Mouse (Mus musculus) stomach, embryonic 15.5 days (tissue): ENCODE measurements around the gene Mgst3. TPM values are rescaled to one million over a fixed set of nuclear protein-coding genes. Genes with fewer than 3 reads are reported as not detected.
"Not testable (repeated sequence)": the region's sequence is repeated elsewhere in the genome, so short reads cannot be mapped to it uniquely, and the experiment has no call there.

Experiments used
- ATAC-seq: fragments of 200-750 bp; cut with Nextera tagmentation; 2 replicates; pipeline ENCODE4 v1.8.0; 2017; ENCODE audit warnings: low read depth, moderate number of reproducible peaks, moderate TSS enrichment; ENCODE audit not compliant: insufficient read depth, low FRiP score
- H3K27ac ChIP-seq: fragments of 300-500 bp; sonication (generic); 2 replicates; pipeline ENCODE4 v1.5.1; 2015; ENCODE audit warnings: mild to moderate bottlenecking, inconsistent platforms
- H3K27me3 ChIP-seq: fragments of 300-500 bp; sonication (generic); replicated peaks from 2 replicates; pipeline ENCODE4 v1.6.1; 2015; ENCODE audit warnings: inconsistent platforms
- H3K36me3 ChIP-seq: fragments of 300-500 bp; sonication (generic); 2 replicates; pipeline ENCODE4 v1.6.1; 2015; ENCODE audit warnings: inconsistent platforms
- H3K4me1 ChIP-seq: fragments of 300-500 bp; sonication (generic); 2 replicates; pipeline ENCODE4 v1.6.1; 2015; ENCODE audit warnings: inconsistent platforms
- H3K4me2 ChIP-seq: fragments of 300-500 bp; sonication (generic); 2 replicates; pipeline ENCODE4 v1.6.1; 2015; ENCODE audit warnings: mild to moderate bottlenecking, inconsistent platforms
- H3K4me3 ChIP-seq: fragments of 300-500 bp; sonication (generic); replicated peaks from 2 replicates; pipeline ENCODE4 v1.5.1; 2015; ENCODE audit warnings: inconsistent platforms
- H3K9ac ChIP-seq: fragments of 300-500 bp; sonication (generic); 2 replicates; pipeline ENCODE4 v1.6.1; 2015; ENCODE audit warnings: inconsistent platforms
- H3K9me3 ChIP-seq: fragments of 300-500 bp; sonication (generic); 2 replicates; pipeline ENCODE4 v1.6.1; 2016; ENCODE audit warnings: inconsistent platforms
- whole genome bisulfite sequencing: fragments of 180-500 bp; shearing (Covaris S2); methylation state at CpG from one replicate; pipeline ENCODE4 v1.1.7; 2015; 5-methylcytosine and 5-hydroxymethylcytosine counted together
- polyA plus RNA-seq: library from polyadenylated mRNA; unstranded; fragments of >200 nt; fragmentation: Nextera tagmentation; extraction: Ambion mirVana; gene quantifications from 2 replicates; pipeline ENCODE4 v1.2.1, GENCODE M21; 2015

The Mgst3 gene
- polyA plus RNA-seq, 1 experiment from 2014 or later = 224 TPM

DNA sequence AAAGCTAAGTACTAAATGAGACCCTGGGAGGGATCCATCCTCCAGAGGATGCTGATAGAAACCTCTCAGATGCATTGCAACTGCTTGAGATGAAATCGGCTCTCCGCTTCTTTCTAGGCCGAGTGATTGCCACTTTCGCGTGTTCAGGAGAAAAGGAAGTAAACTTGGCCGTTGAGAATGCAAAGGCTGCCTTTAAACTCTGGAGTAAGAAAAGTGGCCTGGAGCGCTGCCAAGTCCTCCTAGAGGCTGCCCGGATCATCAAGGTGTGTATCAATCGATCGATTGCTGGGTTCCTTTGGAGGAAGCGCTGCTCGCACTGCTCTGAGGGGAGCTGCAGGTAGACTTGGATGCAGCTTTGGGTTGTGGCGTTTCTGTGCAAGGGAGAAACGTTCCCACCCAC, 41.2 kb downstream of the Mgst3 start:
- no peak for ATAC-seq
- Histone ChIP-seq H3K4me2 (no peak overlapping the region), H3K9ac (no peak overlapping the region), H3K9me3 (no peaks in the 10 kb centered on the region), H3K27me3 (no peaks in the 10 kb centered on the region), H3K27ac (no peak overlapping the region), H3K36me3 (peaks cover 27% of the 10 kb centered on the region), H3K4me1 (no peaks in the 10 kb centered on the region), H3K4me3 (no peak overlapping the region)
- 87% methylated on average over 14 of the region's 14 CpGs for WGBS

- H3K27me3 ChIP-seq = no peaks in the 10 kb centered on the region
- H3K27ac ChIP-seq = peak overlapping the region; percentile 84
- WGBS = 27% methylated on average over 13 of the region's 13 CpGs
- ATAC-seq = peak; percentile 0; the same call in 1 of the 2 replicates
- H3K9ac ChIP-seq = peak overlapping the region; percentile 68
- peak overlapping the region; percentile 77 for H3K4me3 ChIP-seq
- H3K36me3 ChIP-seq = peaks cover 13% of the 10 kb centered on the region
- H3K4me1 ChIP-seq = no peaks in the 10 kb centered on the region
- H3K9me3 ChIP-seq = no peaks in the 10 kb centered on the region
- H3K4me2 ChIP-seq = peak overlapping the region; percentile 89
These were observed 42.8 kb downstream of the Mgst3 start for GRCm38 (mm10) chr1:167350597-167351415.

DNA sequence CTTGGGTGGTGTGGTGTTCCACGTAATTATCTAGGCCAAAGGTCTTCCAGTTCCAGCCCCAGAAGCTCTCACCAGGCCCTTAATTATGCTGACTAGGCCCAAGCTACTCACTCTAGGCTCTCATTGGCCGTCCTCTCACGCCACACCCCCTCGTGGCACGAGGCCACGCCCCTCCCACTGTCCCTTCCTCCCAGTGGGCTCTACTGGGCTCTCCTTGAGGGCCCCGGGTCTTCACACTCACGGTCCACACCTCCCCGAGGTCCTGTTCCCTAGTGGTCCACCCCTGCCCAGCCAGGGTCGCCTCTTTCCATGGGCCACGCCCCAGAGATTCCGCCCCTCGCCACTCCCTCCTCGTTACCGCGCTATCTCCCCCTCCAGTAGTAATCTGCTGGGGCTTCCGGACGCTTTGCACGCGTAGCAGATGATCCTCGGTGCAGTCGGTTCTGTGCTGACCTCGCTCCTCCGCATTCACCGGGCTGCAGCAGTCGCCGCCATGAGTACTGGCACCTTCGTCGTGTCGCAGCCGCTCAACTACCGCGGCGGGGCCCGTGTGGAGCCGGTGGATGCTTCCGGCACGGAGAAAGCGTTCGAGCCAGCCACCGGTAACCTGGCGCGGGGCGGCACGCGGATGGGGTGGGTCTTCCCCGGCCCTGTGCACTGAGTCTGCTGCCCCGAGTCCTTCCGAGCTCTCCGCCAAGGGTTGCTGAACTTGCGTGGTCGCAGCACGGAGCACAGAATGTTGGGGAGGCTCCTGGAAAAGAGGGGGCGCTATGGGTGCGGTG, 43.6 kb downstream of the Mgst3 start, which contains the start of gene Aldh9a1:
TSS of gene Aldh9a1 (plus strand) at position 177 of the 782 bp plus-strand sequence.
- no peaks in the 10 kb centered on the region for H3K9me3 ChIP-seq
- H3K4me3 ChIP-seq = peak within 1 kb of the TSS; percentile 77
- no peaks in the 10 kb centered on the region for H3K27me3 ChIP-seq
- H3K36me3 ChIP-seq = peaks cover 8% of the 10 kb centered on the region; the same call in 1 of the 2 replicates
- H3K4me1 ChIP-seq = no peaks in the 10 kb centered on the region
- H3K4me2 ChIP-seq = peak within 1 kb of the TSS; percentile 89
- H3K9ac ChIP-seq = peak within 1 kb of the TSS; percentile 68
- WGBS = under 1% methylated on average over 55 of the region's 55 CpGs
- peak within 1 kb of the TSS; percentile 84 for H3K27ac ChIP-seq
- peak; percentile 96 for ATAC-seq

DNA sequence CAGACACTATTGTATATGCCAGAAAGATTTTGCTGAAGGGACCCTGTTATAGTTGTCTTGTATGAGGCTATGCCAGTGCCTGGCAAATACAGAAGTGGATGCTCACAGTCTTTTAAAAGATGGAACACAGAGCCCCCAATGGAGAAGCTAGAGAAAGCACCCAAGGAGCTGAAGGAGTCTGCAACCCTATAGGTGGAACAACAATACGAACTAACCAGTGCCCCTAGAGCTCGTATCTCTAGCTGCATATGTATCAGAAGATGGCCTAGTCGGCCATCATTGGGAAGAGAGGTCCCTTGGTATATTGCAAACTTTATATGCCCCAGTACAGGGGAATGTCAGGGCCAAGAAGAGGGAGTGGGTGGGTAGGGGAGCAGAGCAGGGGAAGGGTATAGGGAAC, 44.4 kb downstream of the Mgst3 start:
- H3K36me3 ChIP-seq, ATAC-seq, H3K4me3 ChIP-seq, H3K9ac ChIP-seq, H3K4me1 ChIP-seq, H3K9me3 ChIP-seq, H3K27me3 ChIP-seq: not testable (repeated sequence)
- 0 out of 2 replicates have a peak overlapping the region, but pooled peaks have one; percentile 84 for H3K27ac ChIP-seq
- peak overlapping the region; percentile 89; the same call in 1 of the 2 replicates for H3K4me2 ChIP-seq
- WGBS = 64% methylated on average over 3 of the region's 3 CpGs

- not testable (repeated sequence) for H3K4me3 ChIP-seq, H3K9me3 ChIP-seq, H3K4me1 ChIP-seq, ATAC-seq, H3K27ac ChIP-seq, H3K9ac ChIP-seq, H3K27me3 ChIP-seq, H3K36me3 ChIP-seq, H3K4me2 ChIP-seq
- 84% methylated on average over 10 of the region's 10 CpGs for WGBS
These were observed 47.6 kb downstream of the Mgst3 start for GRCm38 (mm10) chr1:167345994-167346520.

DNA sequence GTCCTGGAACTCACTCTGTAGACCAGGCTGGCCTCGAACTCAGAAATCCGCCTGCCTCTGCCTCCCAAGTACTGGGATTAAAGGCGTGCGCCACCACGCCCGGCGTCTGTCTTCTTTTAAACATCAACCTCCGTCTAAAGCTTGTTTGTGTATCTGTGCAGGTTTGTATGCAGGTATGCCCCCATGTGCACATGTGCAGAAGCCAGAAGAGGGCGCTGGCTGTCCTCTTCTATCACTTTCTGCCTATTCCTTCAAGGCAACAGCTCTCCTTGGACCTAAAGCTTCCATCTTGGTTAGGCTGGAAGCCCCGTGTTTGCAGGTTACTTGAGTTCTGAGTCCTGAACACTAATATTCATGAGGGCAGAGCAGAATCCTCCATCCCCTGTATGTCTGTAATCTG, 50.8 kb downstream of the Mgst3 start:
- Histone ChIP-seq H3K4me3 (no peak overlapping the region), H3K4me2 (no peak overlapping the region), H3K27ac (no peak overlapping the region), H3K27me3 (no peaks in the 10 kb centered on the region; the same call in 1 of the 2 replicates), H3K4me1 (no peaks in the 10 kb centered on the region), H3K36me3 (no peaks in the 10 kb centered on the region), H3K9ac (no peak overlapping the region), H3K9me3 (no peaks in the 10 kb centered on the region)
- ATAC-seq = no peak
- WGBS = 86% methylated on average over 10 of the region's 10 CpGs

- no peak overlapping the region for H3K4me3 ChIP-seq
- H3K4me1 ChIP-seq = no peaks in the 10 kb centered on the region
- no peaks in the 10 kb centered on the region for H3K9me3 ChIP-seq
- no peaks in the 10 kb centered on the region for H3K36me3 ChIP-seq
- H3K27ac ChIP-seq = no peak overlapping the region
- ATAC-seq = no peak
- H3K9ac ChIP-seq = no peak overlapping the region
- H3K27me3 ChIP-seq = no peaks in the 10 kb centered on the region; the same call in 1 of the 2 replicates
- H3K4me2 ChIP-seq = peak overlapping the region; percentile 87; the same call in 1 of the 2 replicates
- 92% methylated on average over 3 of the region's 3 CpGs for WGBS
These were observed 52.6 kb downstream of the Mgst3 start for GRCm38 (mm10) chr1:167340910-167341528.

DNA sequence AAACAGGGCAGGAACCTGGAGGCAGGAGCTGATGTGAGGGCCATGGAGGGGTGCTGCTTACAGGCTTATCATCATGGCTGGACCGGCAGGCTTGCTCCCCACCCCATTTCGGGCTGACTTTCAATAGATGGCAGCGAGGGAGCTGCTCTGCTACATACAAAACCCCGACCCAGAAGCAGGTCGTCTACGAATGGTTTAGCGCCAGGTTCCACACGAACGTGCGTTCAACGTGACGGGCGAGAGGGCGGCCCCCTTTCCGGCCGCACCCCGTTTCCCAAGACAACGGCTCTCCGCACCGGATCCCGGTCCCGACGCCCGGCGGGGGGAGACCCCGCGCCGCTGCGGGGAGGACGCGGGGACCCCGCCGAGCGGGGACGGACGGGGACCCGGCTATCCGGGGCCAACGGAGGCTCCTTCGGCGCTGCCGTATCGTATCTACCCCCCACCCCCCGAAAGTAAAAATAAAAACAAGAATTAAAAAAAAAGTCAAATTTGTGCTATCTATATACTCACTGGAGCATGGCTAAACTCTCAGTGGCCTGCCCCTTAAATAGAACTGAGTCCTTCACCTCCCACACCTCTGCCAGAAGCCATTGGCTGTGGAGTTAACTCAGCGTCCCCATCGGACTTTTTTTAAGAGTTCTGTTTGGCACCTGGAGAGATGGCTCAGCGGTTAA, 53.4 kb downstream of the Mgst3 start:
- Histone ChIP-seq H3K4me3 (peak overlapping the region; percentile 48), H3K4me2 (peak overlapping the region; percentile 87), H3K27ac (no peak overlapping the region), H3K27me3 (no peaks in the 10 kb centered on the region; the same call in 1 of the 2 replicates), H3K36me3 (no peaks in the 10 kb centered on the region), H3K9ac (0 out of 2 replicates have a peak overlapping the region, but pooled peaks have one; percentile 6), H3K4me1 (no peaks in the 10 kb centered on the region), H3K9me3 (no peaks in the 10 kb centered on the region)
- 0 out of 2 replicates have a peak, but pooled peaks have one; percentile 52 for ATAC-seq
- 2% methylated on average over 47 of the region's 47 CpGs for WGBS

DNA sequence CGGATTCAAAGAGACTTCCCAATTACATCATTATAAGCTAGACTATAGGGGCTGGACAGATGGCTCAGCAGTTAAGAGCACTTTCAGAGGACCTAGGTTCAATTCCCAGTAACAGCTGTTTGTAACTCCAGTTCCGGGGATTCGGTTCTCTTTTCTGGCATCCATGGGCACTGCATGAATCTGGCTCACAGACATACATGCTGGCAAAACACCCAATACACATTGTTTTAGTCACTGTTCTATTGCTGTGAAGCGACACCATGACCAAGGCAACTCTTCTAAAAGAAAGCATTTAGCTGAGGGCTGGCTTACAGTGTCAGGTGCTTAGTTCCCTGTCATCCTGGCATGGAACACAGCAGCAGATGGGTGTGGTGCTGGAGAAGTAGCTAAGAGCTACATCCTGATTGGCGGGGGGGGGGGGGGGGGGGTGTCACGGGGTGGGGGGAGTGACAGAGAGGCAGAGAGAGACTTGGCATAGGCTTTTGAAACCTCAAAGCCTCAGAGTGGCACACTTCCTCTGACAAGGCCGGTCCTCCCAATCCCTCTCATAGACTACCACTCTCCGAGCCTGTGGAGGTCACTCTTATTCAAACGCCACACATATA, 54.4 kb downstream of the Mgst3 start:
- Histone ChIP-seq H3K4me3 (no peak overlapping the region), H3K9me3 (no peaks in the 10 kb centered on the region), H3K4me2 (no peak overlapping the region), H3K4me1 (no peaks in the 10 kb centered on the region), H3K36me3 (no peaks in the 10 kb centered on the region), H3K27ac (no peak overlapping the region), H3K27me3 (no peaks in the 10 kb centered on the region; the same call in 1 of the 2 replicates), H3K9ac (no peak overlapping the region)
- ATAC-seq = no peak
- 79% methylated on average over 8 of the region's 9 CpGs for WGBS

DNA sequence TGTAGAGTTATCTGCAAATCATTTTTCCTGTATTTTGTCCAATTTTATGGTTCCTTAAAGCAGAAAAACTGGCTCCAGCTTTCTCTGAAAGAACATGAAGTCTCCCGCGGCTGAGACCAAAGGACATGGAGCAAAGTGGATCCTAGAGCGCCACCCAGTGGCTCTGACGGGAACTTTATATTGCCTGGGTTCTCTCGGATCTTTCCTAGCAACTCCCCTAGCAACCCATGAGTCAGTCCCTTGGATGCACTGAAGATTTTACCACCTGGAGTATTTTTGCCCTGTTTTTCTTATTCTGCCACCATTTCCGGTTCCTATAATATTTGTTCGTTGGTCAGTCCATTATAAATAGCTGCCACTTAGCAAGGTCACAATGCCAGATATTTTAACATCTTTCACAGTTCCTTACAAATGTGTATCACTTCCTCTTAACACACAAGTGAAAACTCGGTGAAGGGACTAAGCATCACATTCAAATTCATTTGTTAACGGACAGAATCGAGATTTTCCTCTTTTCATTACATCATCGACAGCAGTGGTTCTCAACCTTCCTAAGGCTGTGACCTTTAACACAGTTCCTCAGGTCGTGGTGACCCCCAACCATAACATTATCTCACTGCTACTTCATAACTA, 56.1 kb downstream of the Mgst3 start:
- Histone ChIP-seq H3K36me3 (0 out of 2 replicates have a peak, but pooled peaks cover 2% of the 10 kb centered on the region), H3K9ac (no peak overlapping the region), H3K4me3 (no peak overlapping the region), H3K4me1 (no peaks in the 10 kb centered on the region), H3K4me2 (no peak overlapping the region), H3K27me3 (no peaks in the 10 kb centered on the region; the same call in 1 of the 2 replicates), H3K9me3 (no peaks in the 10 kb centered on the region), H3K27ac (no peak overlapping the region)
- WGBS = 19% methylated on average over 12 of the region's 12 CpGs
- ATAC-seq = peak; percentile 50; the same call in 1 of the 2 replicates
